In the genomic region with DNA sequence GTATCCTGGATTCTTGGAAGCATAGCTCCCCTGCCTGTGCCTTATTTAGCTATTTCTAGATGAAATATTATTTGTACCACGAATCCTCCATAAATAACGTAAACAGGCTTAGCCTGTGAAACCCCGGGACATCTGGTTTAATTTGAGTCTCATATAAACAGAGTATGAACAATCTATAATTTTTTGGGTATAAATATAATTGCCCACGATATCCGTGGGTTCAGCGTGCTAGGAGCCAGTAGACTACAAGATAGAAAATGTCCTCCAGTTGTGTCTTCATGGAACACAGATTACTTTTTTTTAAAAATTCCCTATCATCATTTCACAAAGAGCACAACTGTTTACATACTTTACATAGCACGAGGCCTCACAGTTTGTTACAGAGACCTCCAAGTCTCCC, we compare ENCODE assay signal across 1 mouse cellular context.
TF ChIP-seq lines count a peak whose summit lies in the region.

No protein-coding gene starts in this region.

TF ChIP-seq in MEL, 35 proteins besides CTCF, POLR2A, EP300 and RAD21:
- no peak for TF ChIP-seq GATA1 (IDR thresholded peaks at IDR 0.05; ENCODE audit: low read depth, low read length)
- TF ChIP-seq MAX (IDR thresholded peaks at IDR 0.05; ENCODE audit: low read length), result peak; percentile 55
- TF ChIP-seq MAFK (IDR thresholded peaks at IDR 0.05; ENCODE audit: borderline replicate concordance, low read depth, low read length), result no peak
- no peak; the same call in 1 of the 2 replicates for TF ChIP-seq NELFE (IDR thresholded peaks at IDR 0.05; ENCODE audit: low read depth, low read length)
- 0 out of 2 replicates have a peak, but pooled peaks have one; percentile 29 for TF ChIP-seq ELF1 (IDR thresholded peaks at IDR 0.05; ENCODE audit: low read depth, low read length)
- peak; percentile 94; the same call in 1 of the 2 replicates for TF ChIP-seq CHD1 (IDR thresholded peaks at IDR 0.05; ENCODE audit: low read depth, low read length)
